Mouse (Mus musculus) gastrocnemius, adult 18-20 months (tissue): ENCODE measurements at regions not wholly inside any gene's neighbourhood (a gene's known extent, or its start where the extent isn't known, plus 50 kb on each side); places are given as distances from the start of the nearest gene placed in this dataset.
A peak's percentile ranks its signal among the peaks of the same experiment; 100 is the strongest.

Source experiments
- DNase-seq: peaks from one replicate; pipeline ENCODE4 v3.0.0; 2021; ENCODE audit warnings: low spot score

DNA sequence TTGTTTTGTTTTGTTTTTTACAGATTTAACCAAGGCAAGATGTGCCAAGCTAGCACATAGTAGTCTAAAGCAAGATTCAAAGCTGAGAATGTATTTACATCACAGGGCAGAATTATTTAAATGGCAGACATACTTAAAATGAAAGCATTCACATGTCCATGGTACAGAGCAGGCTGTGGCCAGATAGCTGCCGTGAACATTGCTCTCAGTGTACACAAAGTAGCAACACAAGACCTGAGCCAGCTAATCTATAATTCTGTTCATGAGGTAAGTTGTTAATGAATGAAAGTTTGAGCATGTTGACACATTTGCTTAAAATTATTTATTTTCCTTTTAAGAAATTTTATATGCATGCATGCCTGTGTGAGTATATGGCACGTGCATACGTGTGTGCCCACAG, 164.0 kb downstream of the Dyrk2 start:
- no peak for DNase-seq

DNA sequence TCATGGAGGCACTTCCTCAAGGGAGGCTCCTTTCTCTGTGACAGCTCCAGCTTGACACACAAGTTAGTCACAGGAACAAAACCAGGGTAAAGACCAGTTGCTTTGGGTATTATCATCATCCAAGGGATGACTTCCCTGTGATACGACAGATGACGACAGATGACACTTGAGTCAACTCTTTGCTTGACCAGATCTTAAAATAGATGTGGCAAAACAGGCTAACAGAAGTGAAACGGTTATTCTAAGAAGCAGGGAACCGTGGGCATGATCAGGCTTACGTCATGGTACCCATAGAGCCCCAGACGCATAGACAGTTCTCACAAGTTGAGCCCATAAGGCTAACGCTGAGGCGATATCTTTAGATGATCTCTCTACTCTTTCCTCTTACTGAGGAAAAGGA, 160.3 kb downstream of the Dyrk2 start:
- no peak for DNase-seq

DNA sequence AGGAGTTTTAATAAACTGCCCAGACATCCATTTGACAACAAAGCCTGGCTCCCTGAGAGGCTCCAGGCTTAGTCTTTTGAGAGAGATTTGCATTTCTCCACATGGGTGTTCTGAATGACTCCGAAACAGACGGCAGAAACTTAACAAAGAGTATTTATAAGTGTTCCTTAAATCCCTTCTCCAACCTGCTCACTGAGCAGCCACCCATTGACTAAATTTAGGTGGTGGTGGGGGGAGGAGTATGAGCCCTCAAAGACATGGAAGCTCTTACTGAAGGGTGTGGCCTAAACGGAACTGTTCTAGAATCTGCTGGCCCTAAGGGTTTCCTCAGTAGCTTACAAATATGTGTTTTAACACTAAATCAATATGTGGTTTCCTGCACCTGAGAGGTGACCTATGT, 158.5 kb downstream of the Dyrk2 start:
- no peak for DNase-seq

DNA sequence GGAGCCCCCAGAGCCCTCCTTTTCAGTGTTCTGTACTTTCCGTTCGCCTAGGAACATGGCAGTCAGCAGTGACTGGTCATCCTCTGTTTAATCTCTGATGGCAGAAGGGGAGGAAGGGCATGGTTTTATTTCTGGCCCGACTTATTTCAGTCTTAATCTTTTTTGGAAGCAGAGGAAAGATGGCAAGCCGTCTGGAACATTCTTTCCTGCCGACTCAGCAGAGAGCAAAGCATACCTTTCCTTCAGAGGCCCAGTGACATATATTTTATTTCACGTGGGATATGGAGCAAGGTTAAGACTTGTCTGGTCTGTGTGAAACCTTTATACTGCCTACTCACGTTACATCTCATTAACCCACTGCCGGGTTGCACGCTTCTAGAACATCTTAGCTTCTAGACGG, 158.1 kb downstream of the Dyrk2 start:
- peak; percentile 70 for DNase-seq

DNA sequence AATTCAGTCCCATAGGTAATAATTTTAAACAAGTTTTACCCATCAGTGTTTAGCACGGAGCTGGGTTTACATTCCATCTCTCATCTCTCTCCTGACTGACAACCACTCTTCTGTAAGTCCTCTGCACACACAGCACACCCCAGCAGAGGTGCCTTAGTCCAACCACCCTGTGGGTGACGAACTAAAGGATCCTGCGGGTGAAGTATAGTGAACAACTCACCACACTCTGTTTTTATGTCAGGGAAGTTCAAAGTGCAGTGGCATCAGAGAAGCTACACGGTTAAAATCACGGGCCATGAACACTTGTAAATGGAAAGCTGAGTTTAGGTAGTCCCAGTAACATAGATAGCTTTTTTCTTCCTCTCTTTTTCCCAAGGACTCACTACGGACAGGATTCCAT, 157.1 kb downstream of the Dyrk2 start:
- no peak for DNase-seq

DNA sequence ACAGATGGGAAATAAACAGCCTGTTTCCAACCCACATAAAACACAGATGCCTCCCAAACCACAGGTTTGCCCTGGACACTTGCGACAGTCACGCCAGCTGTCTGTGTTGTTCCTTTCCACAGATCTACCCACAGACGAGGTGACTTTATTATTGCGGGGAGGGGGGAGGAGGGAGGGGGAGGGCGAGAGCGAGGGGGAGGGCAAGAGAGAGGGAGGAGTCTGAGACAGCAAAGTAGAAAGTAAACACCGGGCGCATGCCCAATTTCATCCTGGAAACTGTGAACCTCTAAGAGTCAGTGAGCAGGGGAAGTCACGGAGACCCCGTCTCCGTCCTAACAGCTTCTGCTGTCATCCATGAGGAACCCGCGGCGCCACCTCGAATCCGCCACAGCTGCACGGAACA, 155.8 kb downstream of the Dyrk2 start:
- DNase-seq = no peak

DNA sequence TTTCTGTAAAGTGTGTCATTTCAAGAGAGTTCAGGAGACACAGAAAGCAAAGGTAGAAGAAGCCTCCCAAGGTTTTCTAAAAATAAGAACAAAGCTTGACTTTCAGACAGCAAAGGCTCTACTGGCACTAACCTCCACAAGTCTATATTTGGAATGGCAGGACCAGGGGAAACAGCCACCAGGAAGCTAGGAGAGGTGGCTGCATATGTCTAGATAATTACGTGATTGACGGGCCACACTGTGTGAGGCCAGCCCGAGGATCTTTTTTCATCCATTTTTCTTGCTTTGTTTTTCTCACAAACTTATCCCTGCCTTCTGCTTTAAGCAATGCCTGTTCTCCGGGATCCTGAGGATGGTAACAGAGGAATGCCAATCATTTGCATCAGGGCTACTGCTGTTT, 155.4 kb downstream of the Dyrk2 start:
- no peak for DNase-seq

DNA sequence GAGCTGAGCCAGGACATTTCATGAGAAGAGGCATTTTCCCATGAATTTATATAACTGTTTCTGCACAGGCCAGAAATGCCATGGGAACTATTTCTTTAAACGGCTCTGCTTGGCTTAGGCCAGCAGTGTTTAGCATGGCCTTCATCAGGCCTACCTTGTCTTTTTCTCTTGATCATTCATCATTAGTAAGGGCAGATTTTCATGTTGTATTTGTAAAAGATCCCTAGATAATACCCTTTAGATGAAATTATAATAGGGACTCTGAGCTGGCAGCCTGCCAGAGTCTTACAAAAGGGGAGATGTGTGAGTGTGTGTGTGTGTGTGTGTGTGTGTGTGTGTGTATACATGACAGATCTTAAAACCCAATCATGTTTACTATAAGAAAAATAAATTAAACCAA, 149.4 kb downstream of the Dyrk2 start:
- DNase-seq = no peak

DNA sequence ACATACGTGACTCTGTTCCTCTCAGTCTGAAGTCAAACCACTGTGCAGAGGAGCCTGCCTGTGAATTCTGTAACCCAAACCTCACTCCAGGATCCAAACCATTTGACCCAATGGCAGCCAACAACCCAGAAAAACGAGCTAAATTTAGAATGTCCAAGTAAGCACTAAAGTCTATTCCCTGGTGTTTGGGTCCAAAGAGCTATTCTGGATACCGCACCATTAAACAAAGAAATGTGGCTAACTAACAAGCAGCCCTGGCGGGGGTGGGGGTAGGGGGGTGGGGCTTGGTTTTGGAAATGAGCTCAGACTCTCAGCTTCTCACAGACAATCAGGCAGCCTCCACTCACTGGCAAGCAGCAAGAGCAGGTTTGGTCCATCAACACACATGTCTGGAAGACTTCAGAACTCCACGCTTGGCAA, 147.9 kb downstream of the Dyrk2 start:
- peak; percentile 53 for DNase-seq

DNA sequence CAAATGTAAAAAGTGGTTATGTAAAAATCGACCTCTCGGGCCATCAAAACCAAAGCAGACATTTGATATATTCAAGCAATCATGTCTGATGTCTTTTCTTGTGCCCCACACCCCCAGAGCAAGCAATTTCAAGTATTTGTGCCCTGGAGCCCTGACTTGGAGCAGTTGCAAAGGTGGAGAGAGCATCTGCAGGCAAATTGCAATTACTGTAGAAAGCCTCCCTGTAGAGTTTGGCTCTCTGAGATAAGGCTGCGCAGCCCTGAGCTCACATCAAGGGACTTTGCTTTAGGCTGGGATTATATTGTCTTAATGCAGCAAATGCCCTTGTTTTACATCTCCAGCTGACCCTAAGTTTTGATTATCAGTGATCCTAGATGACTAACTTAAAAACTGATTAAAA, 147.3 kb downstream of the Dyrk2 start:
- DNase-seq = no peak

DNA sequence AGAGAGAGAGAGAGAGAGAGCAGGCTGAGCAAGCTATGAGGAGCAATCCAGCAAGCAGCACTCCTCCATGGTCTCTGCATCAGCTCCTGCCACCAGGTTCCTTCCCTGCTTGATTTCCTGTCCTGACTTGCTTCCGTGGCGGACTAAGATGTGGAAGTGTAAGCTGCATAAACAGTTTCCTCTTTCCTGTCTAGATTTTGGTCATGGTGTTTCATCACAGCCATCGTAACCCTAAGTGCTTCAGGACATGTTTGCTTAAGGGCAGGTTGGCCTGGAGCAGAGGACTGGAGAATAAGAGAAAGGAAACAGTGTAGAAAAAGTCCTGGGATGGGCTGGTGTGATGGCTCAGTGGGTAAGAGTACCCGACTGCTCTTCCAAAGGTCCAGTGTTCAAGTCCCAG, 133.9 kb downstream of the Dyrk2 start:
- no peak for DNase-seq

DNA sequence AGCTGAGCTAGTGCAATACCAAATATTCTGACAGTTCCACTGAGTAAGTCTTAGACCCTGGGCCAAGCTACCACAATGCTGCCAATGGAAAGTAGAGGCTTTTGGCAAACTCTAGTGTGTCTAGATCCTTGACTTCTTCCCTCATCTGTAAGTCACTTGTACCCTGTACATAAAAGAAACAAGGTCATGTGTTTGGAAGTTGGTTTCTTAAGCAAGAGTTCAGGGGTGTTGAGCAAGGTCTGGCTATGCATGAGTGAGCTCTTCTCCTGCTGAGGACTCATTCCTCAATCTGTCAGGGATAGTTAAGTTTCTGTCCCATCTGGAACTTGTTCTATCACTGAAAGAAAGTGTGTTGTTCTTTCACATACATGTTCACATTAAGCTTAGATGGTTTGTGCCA, 132.9 kb downstream of the Dyrk2 start:
- no peak for DNase-seq

DNA sequence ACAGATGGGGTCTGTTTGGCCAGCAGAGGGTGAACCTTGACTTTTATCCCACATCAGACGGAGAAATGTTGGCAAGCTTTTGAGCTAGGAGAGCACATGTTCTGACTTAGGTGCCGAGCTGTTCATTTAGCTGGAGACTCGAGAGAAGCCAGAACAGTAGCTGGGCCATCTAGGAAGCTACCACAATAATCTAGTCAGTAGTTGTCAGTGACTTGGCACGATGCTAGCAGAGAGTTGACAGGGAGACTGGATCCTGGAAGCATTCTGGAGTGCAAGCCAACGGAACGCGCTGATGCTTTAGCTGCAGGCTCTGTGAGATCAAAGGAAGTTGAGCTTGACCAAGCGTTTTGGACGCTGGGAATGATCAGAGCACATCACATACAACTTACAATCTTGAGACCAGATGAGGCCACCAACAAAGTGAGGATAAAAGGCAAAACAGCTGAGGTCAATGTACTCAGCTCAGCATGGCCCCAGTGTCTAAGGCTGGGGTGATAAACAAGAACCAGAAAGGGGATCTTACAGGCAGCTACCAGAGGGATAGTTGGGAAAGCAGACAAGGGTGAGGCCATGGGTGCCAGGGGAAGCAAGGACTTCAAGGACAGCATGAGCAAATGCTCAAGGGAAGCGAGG, 130.0 kb downstream of the Dyrk2 start:
- DNase-seq = no peak

DNA sequence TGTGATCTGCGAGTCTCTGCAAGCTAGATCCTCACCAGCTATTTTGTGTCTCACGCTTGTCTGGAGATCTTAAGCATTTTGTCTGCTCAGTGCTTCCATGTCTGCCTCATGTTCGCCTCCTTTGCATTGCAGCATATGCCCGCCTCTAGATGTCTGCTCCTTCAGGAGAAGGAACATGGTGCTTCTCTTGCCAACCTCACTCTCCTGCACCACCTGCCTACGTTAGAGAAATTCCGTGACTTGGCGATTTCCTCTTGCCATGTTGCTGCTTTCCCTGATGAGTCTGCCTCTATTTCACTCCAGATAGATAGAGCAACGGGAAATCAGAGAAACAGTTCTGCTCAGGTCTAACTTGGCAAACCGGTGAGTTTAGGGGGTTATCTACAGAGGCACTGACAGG, 126.2 kb downstream of the Dyrk2 start:
- no peak for DNase-seq

DNA sequence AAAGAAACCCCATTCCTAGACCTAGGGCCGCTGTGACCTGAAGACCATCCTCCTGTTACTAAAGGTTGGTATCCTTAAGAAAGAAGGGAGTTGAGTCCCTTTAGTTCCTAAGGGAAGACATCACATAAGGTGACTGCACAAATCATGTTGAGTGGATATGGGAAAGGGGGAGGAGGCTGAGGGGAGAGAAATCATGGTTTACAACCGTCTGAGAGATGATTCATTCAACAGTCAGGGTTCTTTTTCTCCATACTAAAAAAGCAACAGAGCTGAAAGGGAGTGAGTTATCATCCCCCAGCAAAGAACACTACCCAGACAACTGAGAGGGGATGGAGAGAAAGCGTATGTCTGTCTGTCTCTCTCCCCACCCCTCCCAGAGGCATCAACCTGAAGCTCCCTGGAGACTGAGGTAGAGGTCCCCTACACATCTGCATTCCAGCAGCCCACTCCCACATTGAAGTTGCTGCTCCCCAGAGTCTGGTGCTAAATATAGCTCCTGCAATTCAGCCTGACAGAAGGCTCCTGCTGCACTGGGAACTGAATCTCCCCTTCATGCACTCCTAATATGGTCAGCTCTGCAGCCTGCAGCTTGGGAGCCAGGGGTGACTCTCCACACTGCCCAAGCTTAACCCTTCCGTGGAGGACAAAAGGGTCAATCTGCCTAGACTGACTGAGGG, 123.2 kb downstream of the Dyrk2 start:
- DNase-seq = peak; percentile 33

DNA sequence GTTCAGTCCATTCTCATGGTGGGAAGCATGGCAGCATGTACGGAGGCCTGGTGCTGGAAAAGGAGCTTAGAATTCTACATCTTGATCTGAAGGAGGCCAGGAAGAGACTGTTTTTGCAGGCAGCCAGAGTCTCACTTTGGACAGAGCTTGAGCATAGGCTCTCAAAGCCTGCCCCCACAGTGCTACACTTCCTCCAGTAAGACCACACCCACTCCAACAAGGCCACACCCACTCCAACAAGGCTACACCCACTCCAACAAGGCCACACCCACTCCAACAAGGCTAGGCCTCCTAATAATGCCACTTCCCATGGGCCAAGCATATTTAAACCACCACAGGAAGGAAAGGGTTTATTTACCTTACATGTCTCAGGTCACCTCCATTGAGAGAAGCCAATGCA, 121.0 kb downstream of the Dyrk2 start:
- DNase-seq = no peak

DNA sequence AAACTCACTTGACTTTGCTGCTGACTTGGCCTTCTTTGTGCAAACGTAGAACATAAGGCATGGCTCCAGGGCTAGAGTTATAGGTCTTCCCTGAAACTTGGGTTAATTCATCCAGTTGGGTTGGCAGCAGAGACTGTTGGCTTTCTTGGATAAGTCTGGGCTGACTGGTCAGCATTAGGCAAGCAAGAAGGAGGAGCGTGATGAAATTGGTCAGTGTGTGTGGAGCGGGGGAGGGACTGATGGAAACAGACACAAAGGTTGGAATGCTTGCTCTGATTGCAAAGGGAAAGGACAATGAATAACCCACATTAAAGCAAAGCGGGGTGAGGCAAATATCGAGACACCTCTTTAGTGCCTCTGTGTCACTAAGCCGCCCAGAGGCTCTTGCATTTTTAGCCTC, 120.3 kb downstream of the Dyrk2 start:
- peak; percentile 19 for DNase-seq

DNA sequence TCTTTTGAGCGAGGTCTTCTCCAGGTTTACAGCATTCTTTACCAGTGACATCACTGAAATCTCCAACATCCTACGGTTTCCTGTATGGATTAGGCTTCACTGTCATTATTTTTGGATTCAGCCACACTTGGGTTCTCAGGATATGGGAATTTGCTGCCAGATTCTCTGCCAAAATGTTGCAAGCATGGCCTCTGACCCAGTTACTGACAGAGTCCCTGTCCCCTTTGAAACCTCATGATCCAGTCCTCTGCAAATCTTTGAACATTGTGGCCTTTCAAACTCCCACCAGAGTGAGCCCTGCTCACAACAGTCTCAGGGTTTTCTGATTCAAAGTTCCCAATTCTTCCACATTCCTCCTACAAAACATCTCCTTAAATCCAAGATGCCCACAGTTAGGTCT, 118.9 kb downstream of the Dyrk2 start:
- DNase-seq = no peak

DNA sequence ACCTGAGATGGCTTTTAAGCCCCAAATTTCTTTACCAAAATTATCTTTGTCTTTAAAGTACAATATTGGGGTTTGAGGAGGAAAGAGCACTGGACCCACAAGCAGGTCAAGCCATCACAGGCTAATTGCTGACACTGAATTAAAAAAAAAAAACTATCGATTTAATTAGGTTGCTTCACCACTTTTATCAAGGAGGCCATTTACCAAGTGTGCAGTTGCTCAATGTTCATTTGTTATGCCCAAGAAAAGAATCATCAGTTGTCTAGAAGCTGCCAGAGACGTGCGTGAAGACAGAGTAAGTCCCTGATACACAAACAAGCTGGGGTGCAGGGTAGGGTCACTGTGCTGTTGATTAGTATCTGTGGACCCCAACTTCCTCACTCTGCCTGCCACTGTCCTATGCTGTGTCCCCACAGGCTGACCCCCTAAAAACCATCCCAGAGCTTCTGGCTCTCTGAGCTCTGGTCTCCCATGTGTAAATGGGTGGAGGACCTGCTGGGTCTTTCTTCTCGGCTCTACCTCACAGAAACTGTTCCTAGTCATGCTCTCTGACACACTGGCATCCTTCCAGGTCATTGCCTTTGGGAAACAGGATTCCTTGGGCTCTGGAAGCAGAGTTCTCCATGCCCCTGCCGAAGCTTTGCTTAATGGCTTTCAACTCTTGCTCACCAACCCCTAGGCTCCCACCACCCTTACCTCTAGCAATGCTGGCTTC, 116.8 kb downstream of the Dyrk2 start:
- DNase-seq = no peak

DNA sequence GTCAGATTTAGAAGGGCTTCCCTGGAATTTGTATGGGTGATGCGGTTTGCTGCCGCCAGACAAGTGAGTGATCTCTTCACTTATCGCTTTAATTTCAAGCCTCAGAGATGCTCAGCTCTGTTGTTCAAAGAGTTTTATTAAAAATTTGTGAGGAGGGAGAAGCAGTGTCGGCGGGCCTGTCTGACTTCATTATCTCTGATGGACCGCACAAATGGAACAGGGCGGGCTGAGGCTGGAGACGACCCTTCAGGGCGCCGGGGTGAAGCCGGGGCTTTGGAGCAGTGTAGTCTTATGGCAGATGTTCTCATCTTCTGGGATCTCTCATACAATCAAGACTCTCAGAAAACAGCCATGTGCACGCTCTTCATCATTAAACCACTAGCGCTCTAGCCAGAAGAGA, 115.2 kb downstream of the Dyrk2 start:
- no peak for DNase-seq

DNA sequence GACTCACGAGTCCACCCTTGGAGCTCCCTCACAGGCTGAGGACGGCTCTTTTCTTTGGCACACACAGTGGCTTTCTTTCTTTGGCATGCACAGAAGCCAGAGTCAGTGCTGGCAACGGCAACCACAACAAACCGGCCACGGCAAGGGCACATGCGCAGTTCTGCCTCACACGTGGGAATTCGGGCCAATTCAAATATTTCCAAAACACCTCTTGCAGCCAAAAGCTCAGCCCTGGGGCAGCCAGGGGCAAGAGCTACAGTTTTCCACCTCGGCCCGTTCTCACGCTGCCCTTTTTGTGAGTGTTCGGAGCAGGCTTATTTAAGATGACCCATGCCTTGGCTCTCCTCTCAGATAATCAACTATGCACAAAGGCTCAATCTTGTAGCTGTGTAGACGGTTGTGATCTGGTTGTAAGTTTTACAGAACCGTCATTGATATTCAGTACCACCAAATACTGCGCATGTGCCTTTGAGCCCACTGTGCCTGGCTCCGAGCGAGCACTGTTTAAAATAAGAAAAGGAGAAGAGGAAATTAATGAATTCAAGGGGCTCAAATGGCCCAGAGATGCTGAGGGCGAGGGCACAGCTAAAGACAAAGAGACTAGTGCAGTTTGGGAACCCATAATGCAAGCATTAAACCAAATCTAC, 111.1 kb downstream of the Dyrk2 start:
- peak; percentile 71 for DNase-seq

DNA sequence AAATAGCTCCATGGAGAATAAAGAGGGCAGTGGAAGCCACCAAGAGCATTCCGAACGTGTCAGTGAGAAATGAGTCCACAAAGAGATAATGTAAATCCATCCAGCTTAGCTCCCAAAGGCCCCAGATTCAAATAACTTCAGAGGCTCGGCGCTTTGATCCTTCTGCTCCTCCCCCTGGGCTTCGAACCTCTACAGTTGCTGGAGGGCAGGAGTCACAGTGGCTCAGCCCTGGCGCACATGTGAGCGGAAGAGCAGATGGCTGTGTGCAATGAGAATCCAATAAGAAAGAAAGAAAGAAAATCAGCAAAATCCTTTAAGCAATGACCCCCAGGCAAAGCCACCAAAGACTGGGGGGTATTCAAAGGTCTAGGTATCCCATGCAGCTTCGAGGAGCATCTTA, 109.6 kb downstream of the Dyrk2 start:
- DNase-seq = no peak
